8 mouse cellular contexts compared by ENCODE assay signal in the genomic region with DNA sequence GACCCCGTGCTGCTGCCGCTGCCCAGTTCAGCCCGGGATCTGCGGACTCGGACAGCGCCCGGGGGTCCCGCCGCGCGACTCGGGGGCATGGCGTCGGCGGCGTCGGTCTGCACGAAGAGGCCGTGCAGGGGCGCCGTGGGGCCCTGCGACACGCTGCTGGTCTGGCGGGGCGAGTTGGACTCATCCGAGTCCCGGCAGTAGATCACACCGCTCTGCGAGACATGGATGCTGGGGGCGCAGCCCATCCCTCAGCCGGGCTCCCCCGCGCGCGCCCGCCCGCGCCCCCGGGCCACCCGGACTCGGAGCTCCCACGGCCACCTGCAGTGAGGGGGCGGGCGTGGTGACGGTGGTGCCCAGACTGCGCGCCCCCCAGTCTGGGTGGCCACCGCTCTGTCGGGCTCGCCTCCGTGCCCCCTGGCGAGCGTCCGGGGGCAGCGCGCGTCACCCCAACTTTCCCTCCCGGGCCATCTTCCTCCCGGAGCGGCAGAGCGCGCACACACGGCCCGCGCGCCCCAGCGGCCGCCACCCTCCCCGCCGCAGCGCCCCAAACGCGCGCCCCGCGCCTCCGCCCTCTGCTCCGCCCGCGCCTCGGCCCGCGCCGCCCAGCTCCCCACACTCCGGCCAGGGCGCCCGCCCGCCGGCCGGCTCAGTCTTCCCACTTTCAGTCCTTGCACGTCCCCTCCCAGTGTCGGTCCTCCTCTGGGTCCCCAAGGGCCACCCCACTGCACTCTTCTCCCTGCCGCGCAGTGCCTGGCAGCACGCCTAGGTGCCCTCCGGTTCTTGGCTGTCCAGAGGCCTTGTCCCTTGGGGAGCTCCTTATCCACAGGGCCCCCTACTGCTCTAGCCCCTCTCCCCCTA. TPM values are rescaled to one million over a fixed set of nuclear protein-coding genes. Genes with fewer than 3 reads are reported as not detected.
DNase-seq lines count a peak whose midpoint lies in the region; ATAC-seq and TF ChIP-seq lines count a peak whose summit lies in the region.

No protein-coding gene starts in this region.

- peak overlapping the region; percentile 32; the same call in 1 of the 2 replicates for H3K27ac ChIP-seq in hindbrain, postnatal 0 days
- peak overlapping the region; percentile 94 for H3K27ac ChIP-seq in left cerebral cortex, adult 2 months

- intact Hi-C loops in left cerebral cortex, adult 2 months (cut with DNase I), result loop anchor here (5.0 kb wide), 2 partner anchors 140 to 190 kb away; no protein-coding TSS in a partner anchor

- no peaks in the 10 kb centered on the region for H3K36me3 ChIP-seq in hindbrain, postnatal 0 days (ENCODE audit: insufficient read depth, low read length)

- ATAC-seq in hindbrain, postnatal 0 days, result peak; percentile 86
- no peak for ATAC-seq in megakaryocyte progenitor cell, adult 5-6 weeks (replicated peaks; ENCODE audit: poor library complexity)

- peak; percentile 88 for DNase-seq in adrenal gland, adult 2 months
- DNase-seq in cerebellum, postnatal 14 days, result peak; percentile 35 to 41
- peak; percentile 51 to 53 for DNase-seq in frontal cortex, postnatal 36 days (ENCODE audit: low spot score in 2 of 2)
- DNase-seq in hindbrain, postnatal 0 days (ENCODE audit: low spot score), result peak; percentile 46
- peak; percentile 62 to 65 for DNase-seq in left cerebral cortex, adult 2 months (ENCODE audit: extremely low spot score in 1 of 2, low spot score in 2 of 2)
- peak; percentile 48 for DNase-seq in lung, postnatal 14 days
- peak; percentile 50 for DNase-seq in right cerebral cortex, postnatal 14 days

- peak overlapping the region; percentile 91 for H3K4me2 ChIP-seq in hindbrain, postnatal 0 days (ENCODE audit: low read depth, low read length)

- H3K27me3 ChIP-seq in hindbrain, postnatal 0 days (ENCODE audit: insufficient read depth, low read length), result no peaks in the 10 kb centered on the region

- H3K9me3 ChIP-seq in hindbrain, postnatal 0 days (ENCODE audit: low read length), result no peaks in the 10 kb centered on the region

- WGBS in hindbrain, postnatal 0 days, result under 1% methylated on average over 72 of the region's 96 CpGs

- no peak for TF ChIP-seq CTCF in hindbrain, postnatal 0 days (IDR thresholded peaks at IDR 0.05; ENCODE audit: low read depth)
- TF ChIP-seq CTCF in left cerebral cortex, adult 2 months (IDR thresholded peaks at IDR 0.05), result no peak

- H3K4me3 ChIP-seq in hindbrain, postnatal 0 days (ENCODE audit: low read length), result peak overlapping the region; percentile 84
- H3K4me3 ChIP-seq in left cerebral cortex, adult 2 months, result peak overlapping the region; percentile 72

- peak overlapping the region; percentile 71 for H3K9ac ChIP-seq in hindbrain, postnatal 0 days (replicated peaks; ENCODE audit: low read length)

- no peaks in the 10 kb centered on the region for H3K4me1 ChIP-seq in hindbrain, postnatal 0 days (ENCODE audit: insufficient read depth, low read length)

RNA-seq across cellular contexts. Expression of gene Pde8b, which starts 27.3 kb away (rescaled TPM):
- 100 to 1,000 TPM in 1 of 2 experiments, 10 to 100 TPM in 1; 64.8 to 181 TPM for total RNA-seq in adrenal gland, adult 2 months (2021)
- polyA plus RNA-seq in adrenal gland, adult 2 months (2012; rRNA removed), result 162 and 173 TPM in 2 replicates
- total RNA-seq in hindbrain, postnatal 0 days (2014; rRNA removed), result 26.4 and 30.6 TPM in 2 replicates
- 7.6 and 8.1 TPM in 2 replicates for polyA plus RNA-seq in hindbrain, postnatal 0 days (2015; fragmentation: Nextera tagmentation; extraction: Ambion mirVana)
- total RNA-seq in left cerebral cortex, adult 2 months (2021), result 100 to 1,000 TPM; 132 to 151 TPM
- 0.12 and 0.74 TPM in 2 replicates for total RNA-seq in megakaryocyte progenitor cell, adult 5-6 weeks (2015)
- total RNA-seq in megakaryocyte progenitor cell, adult 5-6 weeks (2017), result 0.27 and 0.29 TPM in 2 replicates

Comparison
In these comparisons a context has a peak if more than half of its experiments do, and no peak if none do; other contexts are left out.
1. DNase-seq: peak in every context shown above with its lines; median percentile 88 in adrenal gland, adult 2 months; 64 in left cerebral cortex, adult 2 months; 52 in frontal cortex, postnatal 36 days; 50 in right cerebral cortex, postnatal 14 days; 48 in lung, postnatal 14 days; 46 in hindbrain, postnatal 0 days; 38 in cerebellum, postnatal 14 days.
2. RNA of gene Pde8b, which starts 27.3 kb away (total RNA-seq): 64.8 to 181 TPM in adrenal gland, adult 2 months, 132 to 151 TPM in left cerebral cortex, adult 2 months and 26.4 to 30.6 TPM in hindbrain, postnatal 0 days; 0.12 to 0.74 TPM in megakaryocyte progenitor cell, adult 5-6 weeks; every median in the first group is over 10 times any median in the second.